Mouse (Mus musculus) ES-Bruce4 (cell line): ENCODE data around the gene Grin3a.

ENCODE experiments used
- CTCF ChIP-seq: IDR thresholded peaks from one replicate; pipeline ENCODE4 v1.8.1; 2011; ENCODE audit warnings: low read depth, low read length
- EP300 ChIP-seq: IDR thresholded peaks from 2 replicates; pipeline ENCODE4 v1.6.1; 2011; ENCODE audit warnings: low read depth, low read length; ENCODE audit not compliant: insufficient read depth
- POLR2A ChIP-seq: IDR thresholded peaks from one replicate; pipeline ENCODE4 v1.8.1; 2011; ENCODE audit warnings: low read length; ENCODE audit not compliant: insufficient read depth

GRCm38 (mm10) chr4:49845612-49845985 lies at the start of gene Grin3a:
- TF ChIP-seq CTCF (peak; percentile 38), EP300 (no peak), POLR2A (no peak)
